Mouse (Mus musculus): ENCODE data around the gene Nsa2.

GRCm38 (mm10) chr13:97088183-97088582 lies 49.6 kb downstream of the Nsa2 start:
- TF ChIP-seq CTCF (IDR thresholded peaks at IDR 0.05; ENCODE audit: extremely low read depth, insufficient read depth, low read length) (no peak), POLR2A (IDR thresholded peaks at IDR 0.05; ENCODE audit: extremely low read depth, insufficient read depth, low read length) (no peak)

Measured in cortical plate, adult 2 months (tissue).